Mouse (Mus musculus): ENCODE data around the gene G6pc3. TPM values are rescaled to one million over a fixed set of nuclear protein-coding genes. Genes with fewer than 3 reads are reported as not detected.

The G6pc3 gene
- polyA plus RNA-seq, 1 experiment from 2014 or later = 23.7 TPM

DNA sequence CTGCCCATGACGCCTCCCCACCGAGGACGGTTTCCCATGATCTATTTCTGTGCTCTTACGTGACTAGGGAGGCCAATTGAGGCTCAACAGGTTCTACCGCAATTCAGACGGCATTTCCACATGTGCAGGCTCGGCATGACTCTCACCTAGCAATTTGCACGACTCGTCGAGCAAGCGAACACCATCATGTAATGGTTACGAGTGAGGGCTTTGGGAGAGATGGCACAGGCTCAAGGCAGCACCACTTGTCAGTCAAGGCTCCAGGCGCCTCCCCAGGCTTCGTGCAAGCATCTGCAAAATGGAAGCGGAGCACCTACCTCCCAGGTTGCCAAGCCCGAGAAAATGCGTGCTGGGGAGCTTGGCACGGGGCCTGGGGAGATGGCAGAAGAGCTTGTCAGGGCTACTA, 22.5 kb downstream of the G6pc3 start:
- 47% methylated on average over 18 of the region's 18 CpGs for WGBS

DNA sequence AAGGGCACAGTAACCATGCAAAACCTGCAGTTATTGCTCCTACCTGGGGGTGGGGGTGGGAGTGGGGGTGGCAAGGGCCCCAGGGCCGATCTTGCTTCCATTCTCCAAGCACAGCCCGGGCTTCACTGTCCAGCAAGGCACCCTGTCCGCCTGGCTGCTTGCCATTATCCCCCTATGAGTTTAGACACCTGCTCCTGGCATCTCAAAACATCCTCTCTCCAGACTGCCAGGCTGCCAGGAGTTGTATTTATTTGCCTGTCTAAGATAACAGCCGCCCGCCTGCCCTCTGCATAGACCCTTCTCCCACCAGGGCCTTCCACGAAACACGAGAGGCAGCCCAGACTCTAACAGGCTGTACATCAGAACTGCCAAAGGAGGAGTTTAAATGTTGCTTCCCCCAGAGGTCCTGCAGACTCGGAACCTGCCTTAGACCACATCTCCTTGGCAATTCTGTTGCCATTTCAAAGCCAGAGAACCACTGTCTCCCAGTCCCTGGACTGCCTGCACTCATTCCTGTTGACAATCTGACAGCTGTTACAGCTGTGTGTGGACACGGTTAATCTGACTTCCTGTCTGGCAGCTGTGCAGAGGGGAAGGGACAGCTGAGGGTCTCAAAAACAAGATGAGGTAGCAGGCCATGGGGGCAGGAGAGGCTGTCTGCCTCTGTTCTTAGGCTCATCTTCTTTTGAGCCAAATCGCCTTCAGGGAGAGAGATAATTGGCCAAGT, 25.2 kb downstream of the G6pc3 start:
- H3K9me3 ChIP-seq = no peaks in the 10 kb centered on the region
- ATAC-seq (replicated peaks) = no peak
- no peak overlapping the region for H3K9ac ChIP-seq (replicated peaks)
- no peak overlapping the region; the same call in 1 of the 2 replicates for H3K27ac ChIP-seq (replicated peaks)
- WGBS = 58% methylated on average over 10 of the region's 10 CpGs
- H3K4me1 ChIP-seq = peaks cover 84% of the 10 kb centered on the region
- peaks cover 3% of the 10 kb centered on the region; the same call in 1 of the 2 replicates for H3K36me3 ChIP-seq
- H3K4me2 ChIP-seq (replicated peaks) = no peak overlapping the region
- H3K27me3 ChIP-seq = no peaks in the 10 kb centered on the region
- no peak overlapping the region for H3K4me3 ChIP-seq

More for the DNA sequence above, 22.5 kb downstream of the G6pc3 start:
- Histone ChIP-seq H3K36me3 (peaks cover 3% of the 10 kb centered on the region; the same call in 1 of the 2 replicates), H3K9ac (replicated peaks) (no peak overlapping the region), H3K27me3 (no peaks in the 10 kb centered on the region), H3K27ac (replicated peaks) (no peak overlapping the region), H3K4me2 (replicated peaks) (no peak overlapping the region), H3K4me3 (no peak overlapping the region), H3K4me1 (peaks cover 82% of the 10 kb centered on the region), H3K9me3 (no peaks in the 10 kb centered on the region)
- no peak for ATAC-seq (replicated peaks)

DNA sequence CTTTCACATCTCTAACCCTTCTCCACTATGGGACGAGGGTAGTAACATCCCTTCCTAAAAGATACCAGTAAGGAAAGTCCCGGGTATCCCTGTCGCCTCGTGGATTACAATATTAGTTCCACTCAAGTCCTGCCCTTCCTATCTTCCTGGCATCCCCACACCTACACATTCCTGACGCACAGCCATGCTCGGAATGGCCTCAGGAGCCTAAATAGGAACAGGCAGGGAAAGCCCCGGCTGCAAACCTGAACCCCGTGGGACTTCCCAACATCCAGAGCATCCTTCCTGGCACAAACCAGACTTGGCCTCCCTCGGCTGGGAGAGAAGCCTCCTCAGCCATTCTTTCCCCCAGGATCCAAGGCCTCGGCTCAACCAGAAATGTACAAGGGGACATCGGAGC, 26.1 kb downstream of the G6pc3 start:
- H3K4me2 ChIP-seq (replicated peaks) = no peak overlapping the region
- WGBS = 81% methylated on average over 11 of the region's 11 CpGs
- no peaks in the 10 kb centered on the region for H3K27me3 ChIP-seq
- H3K27ac ChIP-seq (replicated peaks) = 0 out of 2 replicates have a peak overlapping the region, but pooled peaks have one; percentile 3
- H3K4me3 ChIP-seq = no peak overlapping the region
- no peak overlapping the region for H3K9ac ChIP-seq (replicated peaks)
- H3K36me3 ChIP-seq = peaks cover 3% of the 10 kb centered on the region; the same call in 1 of the 2 replicates
- no peaks in the 10 kb centered on the region for H3K9me3 ChIP-seq
- peaks cover 83% of the 10 kb centered on the region for H3K4me1 ChIP-seq
- ATAC-seq (replicated peaks) = no peak

DNA sequence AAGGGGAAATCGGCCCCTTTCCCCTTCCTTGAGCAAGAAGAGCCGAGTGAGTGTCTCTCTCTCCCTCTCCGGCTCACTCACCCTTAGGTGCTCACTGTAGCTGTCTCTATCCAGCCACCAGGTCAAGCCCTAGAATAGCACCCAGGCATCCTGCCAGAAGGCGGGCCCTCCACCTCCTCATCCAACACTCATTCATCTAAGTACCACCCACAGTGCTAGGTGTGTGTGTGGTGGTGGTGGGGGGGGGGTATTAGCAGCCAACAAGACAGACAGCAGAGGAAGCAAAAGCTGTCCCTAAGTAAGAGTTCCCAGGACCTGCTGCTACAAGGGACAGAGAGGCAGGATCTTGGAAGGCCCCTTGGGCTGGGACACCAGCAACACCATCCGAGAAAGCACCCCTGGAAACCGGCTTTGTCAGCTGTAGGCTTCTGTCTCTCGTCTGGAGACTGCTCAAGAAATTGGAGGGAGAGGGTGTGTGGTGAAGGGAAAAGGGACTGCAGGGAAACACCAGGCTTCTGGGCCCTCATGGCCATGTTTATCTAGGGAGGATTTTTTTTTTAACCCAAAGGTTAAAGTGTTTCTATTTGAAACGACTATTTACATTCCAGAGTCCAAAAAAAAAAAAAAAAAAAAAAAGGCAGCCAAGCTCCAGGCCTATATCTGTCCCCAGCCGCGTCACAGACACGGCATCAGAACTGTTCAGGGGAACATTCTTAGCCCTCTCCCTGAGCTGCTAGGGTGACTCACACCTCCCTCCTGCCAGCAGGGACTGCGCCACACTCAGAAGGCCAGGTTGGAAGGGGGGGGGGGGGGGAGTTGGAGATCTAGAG, 26.9 kb downstream of the G6pc3 start:
- peaks cover 2% of the 10 kb centered on the region; the same call in 1 of the 2 replicates for H3K36me3 ChIP-seq
- H3K27ac ChIP-seq (replicated peaks) = 0 out of 2 replicates have a peak overlapping the region, but pooled peaks have one; percentile 3
- no peak overlapping the region for H3K9ac ChIP-seq (replicated peaks)
- WGBS = 41% methylated on average over 12 of the region's 12 CpGs
- H3K4me3 ChIP-seq = no peak overlapping the region
- H3K4me2 ChIP-seq (replicated peaks) = 0 out of 2 replicates have a peak overlapping the region, but pooled peaks have one; percentile 1
- peaks cover 85% of the 10 kb centered on the region for H3K4me1 ChIP-seq
- no peaks in the 10 kb centered on the region for H3K9me3 ChIP-seq
- ATAC-seq (replicated peaks) = no peak
- H3K27me3 ChIP-seq = no peaks in the 10 kb centered on the region

DNA sequence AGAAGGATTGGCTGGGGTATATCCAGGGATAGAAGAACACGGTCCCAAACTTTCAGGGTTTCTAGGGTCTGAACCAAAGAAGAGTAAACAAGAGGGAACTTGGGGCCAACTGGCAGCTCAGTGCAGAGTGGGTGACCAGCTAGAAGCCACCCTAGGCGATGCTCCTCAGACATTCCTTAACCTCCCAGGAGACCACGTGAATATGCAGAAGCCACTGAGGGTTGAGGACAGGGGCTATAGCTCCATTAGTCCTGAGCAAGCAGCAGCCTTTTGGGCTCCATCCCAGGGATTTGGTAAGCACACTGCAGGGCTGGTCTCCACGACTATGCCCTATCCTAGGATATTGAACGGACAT, 27.4 kb downstream of the G6pc3 start:
- no peaks in the 10 kb centered on the region for H3K27me3 ChIP-seq
- no peak overlapping the region for H3K4me3 ChIP-seq
- peaks cover 79% of the 10 kb centered on the region for H3K4me1 ChIP-seq
- H3K9me3 ChIP-seq = no peaks in the 10 kb centered on the region
- H3K27ac ChIP-seq (replicated peaks) = no peak overlapping the region
- H3K4me2 ChIP-seq (replicated peaks) = 0 out of 2 replicates have a peak overlapping the region, but pooled peaks have one; percentile 1
- 0 out of 2 replicates have a peak, but pooled peaks cover 4% of the 10 kb centered on the region for H3K36me3 ChIP-seq
- no peak for ATAC-seq (replicated peaks)
- H3K9ac ChIP-seq (replicated peaks) = no peak overlapping the region
- 58% methylated on average over 5 of the region's 5 CpGs for WGBS

DNA sequence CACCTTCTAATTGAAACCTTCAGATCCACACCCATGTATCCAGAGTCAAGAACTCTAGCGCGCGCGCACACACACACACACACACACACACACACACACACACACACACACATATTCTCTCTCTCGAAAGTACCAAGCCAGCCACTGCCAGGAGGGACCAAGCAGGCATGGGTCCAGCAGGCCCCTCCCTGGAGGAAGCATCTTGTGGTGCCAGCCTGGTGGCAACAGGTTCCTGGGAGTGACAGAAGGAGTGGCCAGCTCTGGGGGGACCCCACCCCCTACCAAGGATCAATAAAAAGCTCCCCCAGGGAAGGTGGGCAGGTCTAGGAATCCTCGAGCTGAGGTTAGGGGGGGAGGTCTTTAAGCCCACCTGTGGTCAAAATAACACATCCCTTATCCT, 28.0 kb downstream of the G6pc3 start:
- 71% methylated on average over 6 of the region's 6 CpGs for WGBS
- Histone ChIP-seq H3K9ac (replicated peaks) (no peak overlapping the region), H3K9me3 (no peaks in the 10 kb centered on the region), H3K36me3 (0 out of 2 replicates have a peak, but pooled peaks cover 5% of the 10 kb centered on the region), H3K27ac (replicated peaks) (no peak overlapping the region), H3K4me3 (no peak overlapping the region), H3K4me2 (replicated peaks) (no peak overlapping the region), H3K4me1 (peaks cover 74% of the 10 kb centered on the region), H3K27me3 (no peaks in the 10 kb centered on the region)
- no peak for ATAC-seq (replicated peaks)

DNA sequence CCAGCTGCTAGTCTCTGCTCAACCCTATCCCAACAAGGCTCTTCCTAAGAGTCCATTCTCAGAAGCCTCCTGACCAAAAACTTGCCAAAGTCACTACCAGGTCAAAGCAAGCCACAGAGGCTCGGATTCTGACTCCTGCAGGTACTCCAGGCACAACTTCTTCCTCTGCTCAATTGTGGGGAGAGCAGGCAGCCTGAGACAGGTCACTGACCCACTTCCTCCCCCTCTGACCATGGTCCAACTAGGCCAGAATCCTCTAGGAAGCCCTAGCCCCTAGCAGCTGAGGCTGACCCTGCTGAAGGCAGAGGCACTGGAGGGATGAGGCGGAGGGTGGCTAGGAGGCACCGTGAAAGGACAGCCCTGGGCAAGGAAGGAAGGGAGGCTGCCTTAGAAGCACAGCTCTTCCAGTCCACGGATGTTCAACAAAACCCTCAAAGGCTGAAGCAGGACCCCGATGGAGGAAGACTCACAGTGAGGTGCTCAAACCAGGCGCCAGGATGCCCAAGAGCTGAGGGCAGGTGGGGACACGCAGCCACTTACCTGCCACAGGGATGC, 28.5 kb downstream of the G6pc3 start:
- Histone ChIP-seq H3K4me2 (replicated peaks) (peak overlapping the region; percentile 50), H3K27ac (replicated peaks) (peak overlapping the region; percentile 93), H3K36me3 (peaks cover 10% of the 10 kb centered on the region; the same call in 1 of the 2 replicates), H3K9me3 (no peaks in the 10 kb centered on the region), H3K9ac (replicated peaks) (peak overlapping the region; percentile 37), H3K4me1 (peaks cover 76% of the 10 kb centered on the region), H3K27me3 (no peaks in the 10 kb centered on the region), H3K4me3 (peak overlapping the region; percentile 30)
- no peak for ATAC-seq (replicated peaks)
- WGBS = 75% methylated on average over 7 of the region's 7 CpGs

DNA sequence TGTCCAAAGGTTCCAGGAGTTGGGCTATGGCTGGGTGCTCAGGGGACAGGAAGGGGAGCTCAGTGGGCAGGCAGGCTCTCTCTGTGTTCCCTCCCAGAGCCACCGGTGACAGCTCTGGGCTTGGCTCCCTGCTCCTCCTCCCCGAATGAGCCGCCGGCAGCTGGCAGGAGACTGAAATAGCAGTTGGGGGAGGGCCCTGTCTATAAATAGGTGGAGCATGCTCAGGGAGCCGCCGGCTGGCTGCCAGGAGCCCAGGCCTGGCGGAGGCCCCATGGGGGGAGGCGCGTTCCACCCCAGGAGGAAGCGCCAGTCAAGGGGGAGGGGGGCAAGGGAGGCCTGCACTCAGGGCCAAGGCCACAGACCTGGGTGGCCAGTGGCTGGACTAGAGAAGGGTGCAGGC, 29.4 kb downstream of the G6pc3 start:
- H3K4me2 ChIP-seq (replicated peaks) = peak overlapping the region; percentile 50
- peak overlapping the region; percentile 37 for H3K9ac ChIP-seq (replicated peaks)
- peaks cover 81% of the 10 kb centered on the region for H3K4me1 ChIP-seq
- peaks cover 11% of the 10 kb centered on the region; the same call in 1 of the 2 replicates for H3K36me3 ChIP-seq
- 0% methylated on average over 10 of the region's 10 CpGs for WGBS
- H3K27ac ChIP-seq (replicated peaks) = peak overlapping the region; percentile 93
- peak; percentile 90 for ATAC-seq (replicated peaks)
- H3K27me3 ChIP-seq = no peaks in the 10 kb centered on the region
- H3K9me3 ChIP-seq = no peaks in the 10 kb centered on the region
- H3K4me3 ChIP-seq = peak overlapping the region; percentile 30

DNA sequence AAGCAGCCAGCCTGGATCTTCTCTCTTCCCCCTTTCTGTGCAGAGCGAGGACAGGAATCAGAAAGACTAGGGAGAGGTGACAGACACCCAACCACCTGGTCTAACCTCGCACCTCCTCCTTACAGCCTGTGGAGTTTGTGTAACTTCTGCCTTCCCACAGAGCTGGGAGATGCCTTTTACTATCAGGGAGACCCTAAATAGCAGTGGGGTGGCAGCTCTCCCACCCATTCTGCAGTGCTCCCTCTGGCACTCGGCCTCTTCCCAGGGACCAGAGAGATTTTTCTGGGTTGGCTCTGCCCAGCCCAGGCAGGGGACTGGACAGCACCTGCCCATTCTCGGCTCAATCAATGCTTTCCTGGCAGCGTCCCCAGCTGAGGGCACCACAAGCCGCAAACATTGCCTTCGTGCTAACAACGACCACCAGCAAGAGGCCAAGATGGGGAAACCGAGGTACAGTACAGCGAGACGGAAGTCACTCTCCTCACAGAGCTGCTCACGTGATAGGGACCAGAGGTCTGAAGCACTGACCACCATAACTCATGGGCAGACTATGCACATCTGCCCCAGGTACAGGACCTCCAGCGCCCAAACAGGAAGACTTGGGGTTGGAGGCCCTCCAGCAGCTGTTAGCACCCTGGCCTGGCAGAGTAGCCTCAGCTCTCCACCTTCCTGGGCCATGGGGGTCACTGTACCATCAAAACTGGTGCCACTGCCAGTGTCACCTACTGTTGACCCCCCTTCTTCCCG, 30.0 kb downstream of the G6pc3 start:
- H3K27ac ChIP-seq (replicated peaks) = peak overlapping the region; percentile 93
- peak overlapping the region; percentile 37 for H3K9ac ChIP-seq (replicated peaks)
- no peaks in the 10 kb centered on the region for H3K9me3 ChIP-seq
- 51% methylated on average over 14 of the region's 14 CpGs for WGBS
- H3K36me3 ChIP-seq = peaks cover 11% of the 10 kb centered on the region; the same call in 1 of the 2 replicates
- peak; percentile 17; the same call in 1 of the 2 replicates for ATAC-seq (replicated peaks)
- H3K4me1 ChIP-seq = peaks cover 81% of the 10 kb centered on the region
- H3K27me3 ChIP-seq = no peaks in the 10 kb centered on the region
- peak overlapping the region; percentile 30; the same call in 1 of the 2 replicates for H3K4me3 ChIP-seq
- peak overlapping the region; percentile 50 for H3K4me2 ChIP-seq (replicated peaks)

DNA sequence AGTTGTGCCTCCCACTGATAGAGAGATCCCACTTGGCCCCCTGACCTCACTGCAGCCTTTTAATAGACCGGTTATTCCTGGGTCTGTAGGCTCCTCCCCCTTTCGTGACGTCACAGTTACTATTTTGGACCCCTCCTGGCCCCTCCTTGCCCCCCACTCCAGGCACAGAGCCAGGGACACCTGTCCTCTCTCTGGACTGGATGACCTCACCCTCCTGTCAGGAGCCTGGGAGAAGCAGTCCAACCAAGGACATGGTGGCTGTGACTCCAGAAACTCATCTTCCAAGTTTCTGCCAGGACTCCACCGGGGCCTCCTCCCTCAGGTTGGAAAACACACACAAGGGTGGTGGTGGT, 30.6 kb downstream of the G6pc3 start:
- 77% methylated on average over 4 of the region's 4 CpGs for WGBS
- no peaks in the 10 kb centered on the region for H3K9me3 ChIP-seq
- peaks cover 81% of the 10 kb centered on the region for H3K4me1 ChIP-seq
- ATAC-seq (replicated peaks) = no peak
- no peak overlapping the region for H3K4me2 ChIP-seq (replicated peaks)
- peaks cover 11% of the 10 kb centered on the region; the same call in 1 of the 2 replicates for H3K36me3 ChIP-seq
- no peak overlapping the region for H3K4me3 ChIP-seq
- peak overlapping the region; percentile 93 for H3K27ac ChIP-seq (replicated peaks)
- no peaks in the 10 kb centered on the region for H3K27me3 ChIP-seq
- H3K9ac ChIP-seq (replicated peaks) = no peak overlapping the region

DNA sequence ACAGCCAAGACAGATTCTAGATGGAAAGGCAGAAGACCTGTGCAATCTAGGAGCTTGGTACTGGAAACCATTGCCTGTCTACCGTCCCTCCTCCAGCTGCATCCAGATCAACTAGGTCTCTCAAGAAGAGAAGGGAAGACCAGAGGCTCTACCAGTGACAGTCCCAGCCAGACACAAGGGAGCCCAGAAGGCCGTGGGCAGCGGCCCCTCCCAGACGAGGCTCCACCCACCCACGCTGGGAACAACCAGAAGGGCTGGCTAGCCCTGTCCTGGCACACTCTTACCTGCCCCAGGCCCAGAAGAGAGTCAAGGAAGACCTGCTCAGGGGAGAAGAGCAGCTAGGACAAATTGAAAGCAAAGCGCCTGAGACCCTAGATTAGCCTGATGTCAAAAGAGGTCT, 31.0 kb downstream of the G6pc3 start:
- Histone ChIP-seq H3K9ac (replicated peaks) (no peak overlapping the region), H3K27me3 (no peaks in the 10 kb centered on the region), H3K4me1 (peaks cover 81% of the 10 kb centered on the region), H3K36me3 (peaks cover 11% of the 10 kb centered on the region; the same call in 1 of the 2 replicates), H3K9me3 (no peaks in the 10 kb centered on the region), H3K4me2 (replicated peaks) (no peak overlapping the region), H3K27ac (replicated peaks) (0 out of 2 replicates have a peak overlapping the region, but pooled peaks have one; percentile 93), H3K4me3 (no peak overlapping the region)
- no peak for ATAC-seq (replicated peaks)
- WGBS = 66% methylated on average over 6 of the region's 6 CpGs

Measured in forebrain, embryonic 15.5 days (tissue).